Comparison of ENCODE assay signal across 15 mouse cellular contexts in genomic region chr11:78664853-78665252, GRCm38 (mm10). TPM values are rescaled to one million over a fixed set of nuclear protein-coding genes. Genes with fewer than 3 reads are reported as not detected.
DNase-seq lines count a peak whose midpoint lies in the region.
"Had no signal": no experiment of that assay in that cellular context is flagged by ENCODE, and none has a peak within 500 bp of the region (broad histone marks: within the 10 kb centered on the region; RNA-seq: fewer than 3 reads in every experiment).

No protein-coding gene starts in this region.

- DNase-seq in thymus, postnatal 14 days: peak; percentile 13
- no peak for DNase-seq in thymus, postnatal 0 days (ENCODE audit: low spot score)
- DNase-seq in T-cell, adult 2 months (ENCODE audit: low spot score): peak; percentile 28
- DNase-seq in spleen, postnatal 10 days (ENCODE audit: low spot score in 2 of 2): no peak
- DNase-seq in layer of hippocampus, adult 18-20 months (ENCODE audit: low spot score in 2 of 2): no peak
- DNase-seq: adrenal gland, adult 2 months; adrenal gland, postnatal 10 days; adrenal gland, postnatal 25 days; cerebellum, adult 11 months; cerebellum, adult 18-20 months; cerebellum, adult 8-10 months; cerebellum, adult 9-11 months; cerebellum, postnatal 14 days; cerebellum, postnatal 36 days; embryo, embryonic 11 days had no signal

RNA-seq across cellular contexts. Expression of gene Nlk, which starts 32.3 kb away (rescaled TPM):
- polyA plus RNA-seq in thymus, postnatal 0 days (2015; fragmentation: Nextera tagmentation; extraction: Ambion mirVana): 21.3 and 23.3 TPM in 2 replicates
- total RNA-seq in layer of hippocampus, adult 18-20 months (2021): 10 to 100 TPM; 41.8 to 42.0 TPM

Comparison
In these comparisons a context has a peak if more than half of its experiments do, and no peak if none do; other contexts are left out.
1. DNase-seq: peak in thymus, postnatal 14 days (single experiment) and T-cell, adult 2 months (single experiment); none in thymus, postnatal 0 days (single experiment), spleen, postnatal 10 days (0 of 2) and layer of hippocampus, adult 18-20 months (0 of 2).